Mouse (Mus musculus): ENCODE measurements around the gene Ctnnd2. TPM values are rescaled to one million over a fixed set of nuclear protein-coding genes. Genes with fewer than 3 reads are reported as not detected.
A peak's percentile ranks its signal among the peaks of the same experiment; 100 is the strongest.

The Ctnnd2 gene
- total and polyA plus RNA-seq, 3 experiments: 0.10 to 0.35 (median 0.16) TPM

DNA sequence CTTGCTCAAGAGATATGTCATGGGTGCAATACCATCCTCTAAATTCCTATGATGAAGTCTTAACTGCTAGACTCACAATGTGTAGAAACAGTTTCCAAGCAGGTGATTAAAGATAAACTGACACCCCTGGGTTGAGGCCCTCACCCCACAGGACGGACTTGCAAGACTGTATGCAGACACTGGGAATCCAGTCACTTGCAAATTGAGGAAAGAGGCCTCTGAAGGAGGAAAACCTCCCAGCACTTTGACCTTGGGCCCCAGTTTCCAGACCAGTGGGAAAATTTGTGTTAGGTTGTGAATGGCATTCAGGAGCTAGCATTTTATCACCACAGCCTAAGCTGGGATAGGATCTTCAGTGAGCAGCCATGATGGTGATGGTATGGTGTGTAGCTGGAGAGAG, 521.9 kb downstream of the Ctnnd2 start:
- no peaks in the 10 kb centered on the region for H3K4me1 ChIP-seq (ENCODE audit: control insufficient read depth, insufficient read depth, low read length)
- no peaks in the 10 kb centered on the region for H3K27me3 ChIP-seq (ENCODE audit: control insufficient read depth, insufficient read depth, low read length)
- H3K4me3 ChIP-seq: no peak overlapping the region
- intact Hi-C loops (cut with DNase I): no loop called here
- 73% methylated on average over 1 of the region's 1 CpGs for WGBS
- H3K9ac ChIP-seq (ENCODE audit: low read depth, low read length): no peak overlapping the region
- H3K79me2 ChIP-seq (replicated peaks; ENCODE audit: control insufficient read depth, insufficient read depth, low read length): no peaks in the 10 kb centered on the region
- TF ChIP-seq POLR2A (IDR thresholded peaks at IDR 0.05; ENCODE audit: insufficient read depth, low read depth, low read length): no peak
- no peak for TF ChIP-seq CTCF (IDR thresholded peaks at IDR 0.05)
- no peak for TF ChIP-seq EP300 (IDR thresholded peaks at IDR 0.05; ENCODE audit: insufficient read depth, low read depth, low read length)
- no peak for DNase-seq
- H3K36me3 ChIP-seq (ENCODE audit: control insufficient read depth, insufficient read depth, low read length): no peaks in the 10 kb centered on the region
- H3K27ac ChIP-seq: no peak overlapping the region

DNA sequence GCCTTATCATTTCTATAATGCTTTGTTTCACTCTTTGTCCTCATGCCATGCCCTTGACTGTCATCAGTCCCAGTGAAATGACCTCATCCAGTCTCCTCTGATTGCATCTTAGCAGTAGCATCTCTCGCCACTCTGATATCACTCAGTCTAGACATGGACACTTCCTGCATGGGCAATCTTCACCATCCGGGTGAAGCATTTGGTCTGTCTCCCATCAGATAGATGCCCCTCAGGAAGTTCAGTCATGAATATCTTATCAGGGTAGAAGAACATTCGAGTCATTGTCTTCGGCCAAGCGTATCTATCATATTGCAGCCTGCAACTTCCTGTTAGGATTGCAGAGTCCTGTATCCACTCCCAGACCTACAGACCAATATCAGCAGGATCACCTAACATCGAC, 523.5 kb downstream of the Ctnnd2 start:
- H3K36me3 ChIP-seq (ENCODE audit: control insufficient read depth, insufficient read depth, low read length): no peaks in the 10 kb centered on the region
- H3K79me2 ChIP-seq (replicated peaks; ENCODE audit: control insufficient read depth, insufficient read depth, low read length): no peaks in the 10 kb centered on the region
- no peak for DNase-seq
- intact Hi-C loops (cut with DNase I): no loop called here
- no peak overlapping the region for H3K4me3 ChIP-seq
- H3K4me1 ChIP-seq (ENCODE audit: control insufficient read depth, insufficient read depth, low read length): no peaks in the 10 kb centered on the region; the same call in 1 of the 2 replicates
- WGBS: 41% methylated on average over 6 of the region's 6 CpGs
- H3K27me3 ChIP-seq (ENCODE audit: control insufficient read depth, insufficient read depth, low read length): no peaks in the 10 kb centered on the region
- TF ChIP-seq CTCF (IDR thresholded peaks at IDR 0.05) (no peak), EP300 (IDR thresholded peaks at IDR 0.05; ENCODE audit: insufficient read depth, low read depth, low read length) (no peak), POLR2A (IDR thresholded peaks at IDR 0.05; ENCODE audit: insufficient read depth, low read depth, low read length) (no peak)
- H3K27ac ChIP-seq: no peak overlapping the region
- H3K9ac ChIP-seq (ENCODE audit: low read depth, low read length): no peak overlapping the region

DNA sequence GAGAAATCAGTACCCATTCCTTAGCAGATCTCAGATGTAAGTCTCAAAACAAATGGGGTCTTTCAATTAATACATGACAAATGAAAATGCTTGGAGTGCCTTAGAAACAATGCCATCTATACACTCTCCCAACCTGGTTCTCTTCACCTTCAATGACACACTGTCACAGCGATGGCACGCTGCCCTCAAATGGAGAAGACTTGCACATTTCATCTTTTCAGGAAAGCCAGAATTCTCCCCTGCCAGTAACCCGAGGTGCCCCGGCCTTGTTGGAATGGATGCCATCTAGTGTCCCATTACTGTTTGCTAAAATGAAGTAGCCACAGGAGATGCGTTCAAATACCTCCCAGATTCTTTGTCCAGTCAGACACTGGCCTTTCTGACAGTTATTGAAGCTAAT, 525.0 kb downstream of the Ctnnd2 start:
- H3K36me3 ChIP-seq (ENCODE audit: control insufficient read depth, insufficient read depth, low read length): no peaks in the 10 kb centered on the region
- no peaks in the 10 kb centered on the region for H3K27me3 ChIP-seq (ENCODE audit: control insufficient read depth, insufficient read depth, low read length)
- H3K4me1 ChIP-seq (ENCODE audit: control insufficient read depth, insufficient read depth, low read length): no peaks in the 10 kb centered on the region; the same call in 1 of the 2 replicates
- no peak for DNase-seq
- H3K79me2 ChIP-seq (replicated peaks; ENCODE audit: control insufficient read depth, insufficient read depth, low read length): no peaks in the 10 kb centered on the region
- no peak overlapping the region for H3K27ac ChIP-seq
- H3K4me3 ChIP-seq: no peak overlapping the region
- no peak for TF ChIP-seq CTCF (IDR thresholded peaks at IDR 0.05)
- no peak for TF ChIP-seq EP300 (IDR thresholded peaks at IDR 0.05; ENCODE audit: insufficient read depth, low read depth, low read length)
- no peak for TF ChIP-seq POLR2A (IDR thresholded peaks at IDR 0.05; ENCODE audit: insufficient read depth, low read depth, low read length)
- H3K9ac ChIP-seq (ENCODE audit: low read depth, low read length): no peak overlapping the region
- 80% methylated on average over 5 of the region's 5 CpGs for WGBS
- intact Hi-C loops (cut with DNase I): no loop called here

DNA sequence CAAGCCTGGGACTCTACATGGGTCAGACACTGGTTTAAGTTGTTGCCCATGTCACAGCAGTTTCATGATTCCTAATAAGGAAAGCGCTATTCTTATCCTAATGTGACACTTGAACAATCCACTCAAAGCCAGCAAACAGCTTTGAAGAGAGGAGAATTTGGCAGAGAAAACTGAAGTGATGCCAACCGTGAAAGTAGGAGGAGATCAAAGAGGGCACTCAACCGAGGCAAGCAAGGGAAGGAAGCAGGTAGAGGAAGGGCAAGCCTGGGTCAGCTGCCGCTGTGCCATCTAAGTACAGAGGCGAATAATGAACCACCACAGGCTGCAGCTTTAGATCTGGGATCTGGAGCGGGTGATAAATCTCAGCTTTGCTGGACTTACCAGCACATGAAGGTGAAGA, 528.4 kb downstream of the Ctnnd2 start:
- 53% methylated on average over 6 of the region's 6 CpGs for WGBS
- TF ChIP-seq CTCF (IDR thresholded peaks at IDR 0.05): no peak
- no peak for TF ChIP-seq EP300 (IDR thresholded peaks at IDR 0.05; ENCODE audit: insufficient read depth, low read depth, low read length)
- no peak for TF ChIP-seq POLR2A (IDR thresholded peaks at IDR 0.05; ENCODE audit: insufficient read depth, low read depth, low read length)
- Histone ChIP-seq H3K4me3 (no peak overlapping the region), H3K4me1 (ENCODE audit: control insufficient read depth, insufficient read depth, low read length) (no peaks in the 10 kb centered on the region; the same call in 1 of the 2 replicates), H3K79me2 (replicated peaks; ENCODE audit: control insufficient read depth, insufficient read depth, low read length) (no peaks in the 10 kb centered on the region), H3K27me3 (ENCODE audit: control insufficient read depth, insufficient read depth, low read length) (no peaks in the 10 kb centered on the region), H3K27ac (no peak overlapping the region), H3K9ac (ENCODE audit: low read depth, low read length) (no peak overlapping the region), H3K36me3 (ENCODE audit: control insufficient read depth, insufficient read depth, low read length) (no peaks in the 10 kb centered on the region)
- peak in 1 of 2 experiments; percentile 3 for DNase-seq
- intact Hi-C loops (cut with DNase I): no loop called here

DNA sequence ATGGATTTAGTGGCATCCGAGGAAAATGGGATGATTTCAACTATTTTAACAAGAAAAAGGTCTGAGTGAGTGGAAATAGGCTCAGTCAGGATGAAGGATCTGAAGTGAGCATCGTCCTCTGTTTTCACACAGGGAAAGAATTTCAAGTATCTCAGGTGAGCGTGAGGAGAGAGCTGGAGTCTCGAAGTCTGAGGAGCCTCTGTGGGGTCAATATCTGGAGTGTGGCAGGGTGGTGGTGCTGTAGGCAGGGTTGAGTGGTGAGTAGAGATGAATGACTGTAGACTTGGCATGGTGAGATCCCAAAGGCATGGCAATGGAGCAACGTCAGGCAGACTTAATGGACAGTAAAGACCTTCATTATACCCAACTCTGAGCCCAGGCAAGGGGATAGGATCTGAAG, 529.2 kb downstream of the Ctnnd2 start:
- Histone ChIP-seq H3K36me3 (ENCODE audit: control insufficient read depth, insufficient read depth, low read length) (no peaks in the 10 kb centered on the region), H3K79me2 (replicated peaks; ENCODE audit: control insufficient read depth, insufficient read depth, low read length) (no peaks in the 10 kb centered on the region), H3K4me3 (no peak overlapping the region), H3K9ac (ENCODE audit: low read depth, low read length) (no peak overlapping the region), H3K4me1 (ENCODE audit: control insufficient read depth, insufficient read depth, low read length) (no peaks in the 10 kb centered on the region; the same call in 1 of the 2 replicates), H3K27me3 (ENCODE audit: control insufficient read depth, insufficient read depth, low read length) (no peaks in the 10 kb centered on the region), H3K27ac (no peak overlapping the region)
- intact Hi-C loops (cut with DNase I): no loop called here
- no peak for DNase-seq
- no peak for TF ChIP-seq EP300 (IDR thresholded peaks at IDR 0.05; ENCODE audit: insufficient read depth, low read depth, low read length)
- TF ChIP-seq POLR2A (IDR thresholded peaks at IDR 0.05; ENCODE audit: insufficient read depth, low read depth, low read length): no peak
- no peak for TF ChIP-seq CTCF (IDR thresholded peaks at IDR 0.05)
- WGBS: 80% methylated on average over 5 of the region's 5 CpGs

DNA sequence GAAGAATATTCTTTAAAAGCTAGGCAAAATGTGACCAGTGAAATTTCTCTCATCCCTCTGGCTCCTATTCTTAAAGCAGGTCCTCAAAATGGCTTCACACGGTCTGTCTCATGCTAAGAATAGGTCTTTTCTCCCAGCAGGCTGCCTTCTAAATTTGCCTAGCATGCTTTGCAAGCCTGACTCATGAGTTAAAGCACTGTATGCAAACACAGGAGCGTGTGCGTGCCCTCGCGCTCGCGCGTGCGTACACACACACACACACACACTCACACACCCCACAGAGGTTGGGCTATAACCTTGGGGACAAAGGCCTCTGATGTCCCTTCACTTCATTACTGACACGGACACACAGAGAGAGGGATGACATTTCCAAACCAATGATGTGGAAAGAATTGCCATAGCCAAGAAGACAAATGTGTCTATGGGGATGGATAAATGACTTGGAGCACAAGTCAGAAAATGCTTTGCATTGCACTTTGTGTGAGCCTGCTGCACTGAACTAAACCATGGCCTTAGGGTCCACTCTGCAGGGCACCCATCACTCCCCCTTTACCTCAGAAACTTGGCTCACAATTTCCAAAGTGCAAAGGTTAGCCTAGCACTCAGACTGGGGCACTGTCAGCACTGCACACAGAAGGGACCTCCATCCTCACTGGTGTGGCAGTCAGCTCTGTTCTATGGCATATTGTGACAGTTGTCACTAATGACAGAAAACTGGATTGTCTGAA, 536.8 kb downstream of the Ctnnd2 start:
- no peak overlapping the region for H3K9ac ChIP-seq (ENCODE audit: low read depth, low read length)
- H3K27ac ChIP-seq: no peak overlapping the region
- WGBS: 91% methylated on average over 10 of the region's 10 CpGs
- no peaks in the 10 kb centered on the region for H3K36me3 ChIP-seq (ENCODE audit: control insufficient read depth, insufficient read depth, low read length)
- no peaks in the 10 kb centered on the region for H3K79me2 ChIP-seq (replicated peaks; ENCODE audit: control insufficient read depth, insufficient read depth, low read length)
- TF ChIP-seq CTCF (IDR thresholded peaks at IDR 0.05) (no peak), EP300 (IDR thresholded peaks at IDR 0.05; ENCODE audit: insufficient read depth, low read depth, low read length) (no peak), POLR2A (IDR thresholded peaks at IDR 0.05; ENCODE audit: insufficient read depth, low read depth, low read length) (no peak)
- intact Hi-C loops (cut with DNase I): no loop called here
- DNase-seq: no peak
- H3K4me1 ChIP-seq (ENCODE audit: control insufficient read depth, insufficient read depth, low read length): no peaks in the 10 kb centered on the region
- no peaks in the 10 kb centered on the region for H3K27me3 ChIP-seq (ENCODE audit: control insufficient read depth, insufficient read depth, low read length)
- no peak overlapping the region for H3K4me3 ChIP-seq
